Mouse (Mus musculus): ENCODE results near the gene Rbm34. TPM values are rescaled to one million over a fixed set of nuclear protein-coding genes. Genes with fewer than 3 reads are reported as not detected.

Rbm34 gene
- total and polyA plus RNA-seq, 3 experiments = 0.90 to 4.1 (median 2.8) TPM

DNA sequence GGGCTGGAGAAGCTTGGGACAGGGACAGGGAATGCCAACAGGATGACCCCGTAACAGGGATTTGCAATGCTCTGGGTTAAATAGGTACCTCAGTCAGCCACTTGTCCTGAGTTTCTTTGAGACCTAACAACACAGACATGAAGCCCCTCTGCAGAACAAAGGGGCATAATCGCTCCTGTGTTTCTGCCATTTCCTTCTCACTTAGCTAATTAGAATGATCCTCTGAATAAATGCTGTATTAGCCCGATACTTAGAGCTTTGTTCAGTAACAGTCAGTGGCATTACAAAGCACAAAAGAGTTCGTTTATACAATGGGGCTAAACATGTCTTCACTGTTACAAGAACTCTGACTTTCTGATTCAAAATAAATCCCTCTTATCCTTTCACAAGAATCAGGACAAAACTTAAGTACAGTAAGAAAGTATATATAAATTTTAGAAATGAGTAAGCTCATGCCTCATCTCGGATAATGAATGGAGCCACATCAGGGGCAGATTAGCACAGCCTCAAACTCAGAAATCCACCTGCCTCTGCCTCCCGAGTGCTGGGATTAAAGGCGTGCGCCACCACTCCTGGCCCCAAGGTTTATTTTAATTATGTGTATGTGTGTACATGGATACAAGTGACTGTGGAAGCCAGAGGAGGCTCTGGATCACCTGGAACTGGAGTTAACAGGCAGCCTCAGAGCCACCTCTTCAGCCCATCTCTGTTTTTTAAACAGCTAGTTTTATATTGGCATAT, 5.9 kb upstream of the Rbm34 start:
- 68% methylated on average over 8 of the region's 8 CpGs for WGBS
- intact Hi-C loops (cut with DNase I) = loop anchor here (5.0 kb wide), 1 partner anchor 899 kb away; no protein-coding TSS in a partner anchor
- H3K9ac ChIP-seq (ENCODE audit: low read depth, low read length) = no peak overlapping the region

DNA sequence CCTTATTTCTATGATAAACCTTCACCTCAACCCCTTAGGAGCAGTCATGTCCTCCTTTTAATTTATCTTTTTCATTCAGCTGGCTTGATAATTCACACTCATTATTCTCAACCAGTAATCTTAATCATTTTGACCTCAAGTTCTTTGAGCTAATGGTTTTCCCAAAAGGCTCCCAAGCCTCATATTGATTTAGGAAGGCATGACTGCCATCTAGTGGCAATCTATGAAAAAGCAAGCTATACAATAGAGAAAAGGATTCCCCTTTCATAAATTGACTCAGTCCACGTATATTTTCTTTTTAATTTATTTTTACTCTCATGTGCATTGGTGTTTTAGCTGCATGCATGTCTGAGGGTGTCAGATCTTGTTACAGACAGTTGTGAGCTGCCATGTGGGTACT, 4.8 kb upstream of the Rbm34 start:
- 4% methylated on average over 1 of the region's 1 CpGs for WGBS
- Histone ChIP-seq H3K27me3 (ENCODE audit: control insufficient read depth, insufficient read depth, low read length) (no peaks in the 10 kb centered on the region), H3K27ac (no peak overlapping the region), H3K36me3 (ENCODE audit: control insufficient read depth, insufficient read depth, low read length) (no peaks in the 10 kb centered on the region), H3K4me3 (no peak overlapping the region), H3K79me2 (replicated peaks; ENCODE audit: control insufficient read depth, insufficient read depth, low read length) (no peaks in the 10 kb centered on the region), H3K9ac (ENCODE audit: low read depth, low read length) (no peak overlapping the region), H3K4me1 (ENCODE audit: control insufficient read depth, insufficient read depth, low read length) (peaks cover 2% of the 10 kb centered on the region; the same call in 1 of the 2 replicates)
- intact Hi-C loops (cut with DNase I) = loop anchor here (2.0 to 5.0 kb wide), 3 partner anchors 47 to 898 kb away; no protein-coding TSS in a partner anchor
- TF ChIP-seq POLR2A (IDR thresholded peaks at IDR 0.05; ENCODE audit: insufficient read depth, low read depth, low read length) (no peak), EP300 (IDR thresholded peaks at IDR 0.05; ENCODE audit: insufficient read depth, low read depth, low read length) (no peak), CTCF (IDR thresholded peaks at IDR 0.05) (peak; percentile 96)
- no peak for DNase-seq

More for the DNA sequence above, 5.9 kb upstream of the Rbm34 start:
- Histone ChIP-seq H3K79me2 (replicated peaks; ENCODE audit: control insufficient read depth, insufficient read depth, low read length) (no peaks in the 10 kb centered on the region), H3K4me1 (ENCODE audit: control insufficient read depth, insufficient read depth, low read length) (peaks cover 2% of the 10 kb centered on the region; the same call in 1 of the 2 replicates), H3K4me3 (no peak overlapping the region), H3K27ac (no peak overlapping the region), H3K27me3 (ENCODE audit: control insufficient read depth, insufficient read depth, low read length) (no peaks in the 10 kb centered on the region), H3K36me3 (ENCODE audit: control insufficient read depth, insufficient read depth, low read length) (no peaks in the 10 kb centered on the region)
- no peak for TF ChIP-seq CTCF (IDR thresholded peaks at IDR 0.05)
- no peak for TF ChIP-seq POLR2A (IDR thresholded peaks at IDR 0.05; ENCODE audit: insufficient read depth, low read depth, low read length)
- no peak for TF ChIP-seq EP300 (IDR thresholded peaks at IDR 0.05; ENCODE audit: insufficient read depth, low read depth, low read length)
- DNase-seq = no peak

DNA sequence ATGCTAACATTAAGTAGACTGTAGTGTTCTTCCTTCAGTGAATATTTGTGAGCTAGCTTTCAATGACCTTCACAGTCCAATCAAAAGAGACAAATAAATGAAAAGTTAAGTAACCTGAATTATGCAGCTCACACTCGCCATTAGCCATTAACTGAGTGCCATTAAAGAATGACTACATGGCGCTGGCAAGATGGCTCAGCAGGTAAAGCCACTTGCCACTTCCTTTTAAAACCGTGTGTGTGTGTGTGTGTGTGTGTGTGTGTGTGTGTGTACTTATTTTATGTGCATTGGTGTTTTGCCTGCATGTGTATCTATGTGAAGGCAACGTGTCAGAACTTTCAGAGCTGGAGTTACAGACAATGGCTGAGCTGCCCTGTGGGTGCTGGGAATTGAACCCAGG, 3.6 kb upstream of the Rbm34 start:
- Histone ChIP-seq H3K4me1 (ENCODE audit: control insufficient read depth, insufficient read depth, low read length) (peaks cover 5% of the 10 kb centered on the region), H3K79me2 (replicated peaks; ENCODE audit: control insufficient read depth, insufficient read depth, low read length) (no peaks in the 10 kb centered on the region), H3K9ac (ENCODE audit: low read depth, low read length) (no peak overlapping the region), H3K4me3 (no peak overlapping the region), H3K27me3 (ENCODE audit: control insufficient read depth, insufficient read depth, low read length) (no peaks in the 10 kb centered on the region), H3K27ac (no peak overlapping the region), H3K36me3 (ENCODE audit: control insufficient read depth, insufficient read depth, low read length) (no peaks in the 10 kb centered on the region)
- intact Hi-C loops (cut with DNase I) = loop anchor here (2.0 kb wide), 2 partner anchors 46 to 494 kb away; no protein-coding TSS in a partner anchor
- WGBS = 72% methylated on average over 4 of the region's 4 CpGs
- TF ChIP-seq EP300 (IDR thresholded peaks at IDR 0.05; ENCODE audit: insufficient read depth, low read depth, low read length) (no peak), CTCF (IDR thresholded peaks at IDR 0.05) (no peak), POLR2A (IDR thresholded peaks at IDR 0.05; ENCODE audit: insufficient read depth, low read depth, low read length) (no peak)
- DNase-seq = no peak

DNA sequence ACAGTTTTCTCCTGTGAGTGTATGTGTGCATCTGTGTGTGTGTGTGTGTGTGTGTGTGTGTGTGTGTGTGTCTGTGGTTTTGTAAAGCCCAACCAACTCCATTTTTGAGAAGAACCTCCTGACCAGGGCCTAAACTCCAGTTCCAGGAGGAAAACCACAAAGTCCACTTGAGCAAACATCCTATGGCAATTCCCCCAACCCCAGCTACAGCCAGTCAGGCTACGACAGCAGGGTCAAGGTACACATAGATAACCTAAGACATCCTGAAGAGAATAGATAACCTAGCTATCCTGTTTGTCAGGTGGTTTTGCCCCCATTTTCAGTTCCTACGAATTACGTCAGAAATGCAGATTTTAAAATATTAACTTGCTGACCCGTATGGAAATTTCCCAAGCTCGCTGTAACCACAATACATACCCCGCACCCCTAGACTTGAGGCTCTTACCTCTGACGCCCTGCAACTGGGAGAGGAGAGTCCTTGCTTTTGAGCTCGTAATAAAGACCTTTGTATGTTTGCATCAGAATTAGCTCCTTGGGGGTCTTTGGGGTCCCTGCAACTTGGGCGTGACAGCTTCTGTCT, 2.9 kb upstream of the Rbm34 start:
- Histone ChIP-seq H3K36me3 (ENCODE audit: control insufficient read depth, insufficient read depth, low read length) (no peaks in the 10 kb centered on the region), H3K4me1 (ENCODE audit: control insufficient read depth, insufficient read depth, low read length) (peaks cover 2% of the 10 kb centered on the region), H3K9ac (ENCODE audit: low read depth, low read length) (no peak overlapping the region), H3K27ac (no peak overlapping the region), H3K27me3 (ENCODE audit: control insufficient read depth, insufficient read depth, low read length) (no peaks in the 10 kb centered on the region), H3K4me3 (no peak overlapping the region), H3K79me2 (replicated peaks; ENCODE audit: control insufficient read depth, insufficient read depth, low read length) (no peaks in the 10 kb centered on the region)
- 67% methylated on average over 9 of the region's 9 CpGs for WGBS
- intact Hi-C loops (cut with DNase I) = loop anchor here (2.0 kb wide), 2 partner anchors 45 to 493 kb away; no protein-coding TSS in a partner anchor
- no peak for DNase-seq
- no peak for TF ChIP-seq POLR2A (IDR thresholded peaks at IDR 0.05; ENCODE audit: insufficient read depth, low read depth, low read length)
- TF ChIP-seq CTCF (IDR thresholded peaks at IDR 0.05) = no peak
- no peak for TF ChIP-seq EP300 (IDR thresholded peaks at IDR 0.05; ENCODE audit: insufficient read depth, low read depth, low read length)

DNA sequence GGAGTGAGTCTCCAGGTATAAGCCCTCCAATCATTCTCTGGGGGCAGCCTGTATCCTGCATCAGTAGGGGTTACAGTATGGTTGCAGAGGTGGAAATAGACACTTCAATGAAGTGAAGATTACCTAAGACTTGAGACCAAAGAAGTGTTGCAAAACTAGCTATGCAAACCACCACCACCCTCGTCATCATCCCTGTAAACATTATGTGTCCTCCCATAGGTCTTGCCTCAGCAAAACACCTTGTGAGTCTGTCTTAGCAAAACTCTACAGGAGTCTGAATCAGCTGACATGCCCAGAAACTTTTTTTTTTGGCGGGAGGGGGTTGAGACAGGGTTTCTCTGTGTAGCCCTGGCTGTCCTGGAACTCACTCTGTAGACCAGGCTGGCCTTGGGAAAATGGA, 1.8 kb upstream of the Rbm34 start:
- Histone ChIP-seq H3K27ac (no peak overlapping the region), H3K79me2 (replicated peaks; ENCODE audit: control insufficient read depth, insufficient read depth, low read length) (no peaks in the 10 kb centered on the region), H3K4me1 (ENCODE audit: control insufficient read depth, insufficient read depth, low read length) (peaks cover 2% of the 10 kb centered on the region), H3K9ac (ENCODE audit: low read depth, low read length) (no peak overlapping the region), H3K27me3 (ENCODE audit: control insufficient read depth, insufficient read depth, low read length) (no peaks in the 10 kb centered on the region), H3K36me3 (ENCODE audit: control insufficient read depth, insufficient read depth, low read length) (no peaks in the 10 kb centered on the region), H3K4me3 (no peak overlapping the region)
- intact Hi-C loops (cut with DNase I) = no loop called here
- no peak for DNase-seq
- TF ChIP-seq EP300 (IDR thresholded peaks at IDR 0.05; ENCODE audit: insufficient read depth, low read depth, low read length) (no peak), POLR2A (IDR thresholded peaks at IDR 0.05; ENCODE audit: insufficient read depth, low read depth, low read length) (no peak), CTCF (IDR thresholded peaks at IDR 0.05) (no peak)
- 72% methylated on average over 2 of the region's 2 CpGs for WGBS

DNA sequence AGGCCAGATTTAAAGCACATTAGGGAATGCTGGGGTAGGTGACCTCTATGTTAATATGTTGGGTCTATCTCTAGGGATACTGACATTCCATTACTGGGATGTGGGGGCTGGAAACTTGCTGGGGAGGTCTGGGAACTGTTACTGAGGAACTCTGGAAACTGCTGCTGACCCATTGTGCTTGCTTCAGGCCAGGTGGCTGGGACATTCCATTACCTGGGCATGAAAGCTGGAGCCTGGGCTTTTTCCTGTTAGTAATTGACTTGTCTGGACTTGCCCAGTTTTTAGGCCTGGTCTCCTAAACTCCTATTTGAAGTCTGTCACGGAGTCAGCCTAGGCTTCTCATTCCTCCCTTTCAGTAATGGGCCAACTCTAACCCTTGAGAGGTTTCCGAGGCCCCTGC, 1.2 kb upstream of the Rbm34 start:
- Histone ChIP-seq H3K4me1 (ENCODE audit: control insufficient read depth, insufficient read depth, low read length) (peaks cover 2% of the 10 kb centered on the region), H3K79me2 (replicated peaks; ENCODE audit: control insufficient read depth, insufficient read depth, low read length) (no peaks in the 10 kb centered on the region), H3K9ac (ENCODE audit: low read depth, low read length) (no peak overlapping the region), H3K4me3 (no peak overlapping the region), H3K27ac (no peak overlapping the region), H3K36me3 (ENCODE audit: control insufficient read depth, insufficient read depth, low read length) (no peaks in the 10 kb centered on the region), H3K27me3 (ENCODE audit: control insufficient read depth, insufficient read depth, low read length) (no peaks in the 10 kb centered on the region)
- no peak for DNase-seq
- intact Hi-C loops (cut with DNase I) = no loop called here
- 88% methylated on average over 2 of the region's 2 CpGs for WGBS
- TF ChIP-seq CTCF (IDR thresholded peaks at IDR 0.05) = no peak
- TF ChIP-seq EP300 (IDR thresholded peaks at IDR 0.05; ENCODE audit: insufficient read depth, low read depth, low read length) = no peak
- no peak for TF ChIP-seq POLR2A (IDR thresholded peaks at IDR 0.05; ENCODE audit: insufficient read depth, low read depth, low read length)
